Mouse (Mus musculus): ENCODE results near the gene Hcn3. TPM values are rescaled to one million over a fixed set of nuclear protein-coding genes. Genes with fewer than 3 reads are reported as not detected.

Gene Hcn3
- polyA plus RNA-seq (2017; shearing (Covaris generic)) = 2.3 TPM

GRCm38 (mm10) chr3:89159616-89160344 is at the start of gene Hcn3:
Gene Hcn3, minus strand, starts transcription at chr3:89160196.

GRCm38 (mm10) chr3:89202253-89203141 is 42.5 kb upstream of the Hcn3 start, which contains the start of gene Gba:
Gene Gba, plus strand, starts transcription at chr3:89202928.

GRCm38 (mm10) chr3:89183058-89183958 is 23.3 kb upstream of the Hcn3 start, which contains the start of gene Fam189b:
Gene Fam189b, plus strand, starts transcription at chr3:89183143.

GRCm38 (mm10) chr3:89177242-89178106 is 17.5 kb upstream of the Hcn3 start, which contains the start of gene Scamp3:
Gene Scamp3, plus strand, starts transcription at chr3:89177473.

DNA sequence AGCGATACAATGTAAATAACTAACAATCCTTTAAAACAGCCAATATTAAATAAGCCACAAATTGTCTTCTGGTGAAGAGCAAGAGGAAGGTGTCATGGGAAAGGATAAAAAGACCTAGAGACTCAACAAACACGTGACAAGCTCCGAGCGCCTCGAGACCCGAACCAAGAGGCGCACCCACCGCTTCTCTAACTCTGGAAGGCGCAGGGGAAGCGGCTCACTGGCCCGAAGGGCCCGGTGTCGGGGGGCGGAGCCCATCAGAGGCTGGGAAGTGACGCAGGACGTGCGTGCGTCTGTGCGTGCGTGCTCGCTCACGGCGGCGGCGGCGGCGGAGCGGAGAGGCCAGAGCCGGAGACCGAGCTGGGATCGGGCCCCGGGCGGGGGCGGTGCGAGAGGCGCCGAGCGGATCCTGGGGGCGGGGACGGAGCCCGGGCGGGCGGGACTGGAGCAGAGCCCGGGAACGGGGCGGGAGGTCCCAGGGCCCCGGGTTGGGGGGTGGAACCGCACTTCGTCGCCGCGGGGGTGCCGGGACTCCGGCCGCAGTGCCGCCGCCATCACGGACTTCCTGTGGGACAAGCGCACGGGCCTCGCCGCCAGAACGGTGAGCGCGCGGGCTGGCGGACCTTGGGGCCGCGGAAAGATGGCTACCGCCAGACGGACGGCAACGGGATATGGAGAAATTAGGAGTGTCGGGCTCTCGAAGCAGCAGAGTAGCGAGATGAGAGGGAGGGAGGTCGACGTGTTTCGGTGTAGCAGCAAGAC is 4.7 kb upstream of the Hcn3 start, which contains the start of gene Clk2:
TSS of gene Clk2 (plus strand) at position 290 of the 762 bp plus-strand sequence.

DNA sequence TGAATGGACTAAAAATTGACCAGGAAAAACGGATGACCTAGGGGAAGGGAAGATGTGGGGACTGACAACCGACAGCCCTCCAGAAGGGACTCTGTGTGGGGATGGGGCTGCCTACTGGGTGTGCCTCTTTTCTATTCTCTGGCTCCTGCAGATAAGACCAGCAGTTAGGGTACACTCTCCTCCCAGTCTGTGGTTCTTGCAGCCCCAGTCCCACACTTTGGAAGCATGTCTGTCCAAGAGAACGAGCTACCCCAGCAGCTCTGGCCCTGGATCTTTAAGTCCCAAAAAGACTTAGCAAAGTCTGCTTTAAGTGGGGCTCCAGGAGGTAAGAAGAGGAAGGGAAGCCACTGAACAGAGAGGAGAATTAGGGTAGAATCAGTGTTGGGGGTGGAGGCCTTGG is 24.0 kb downstream of the Hcn3 start, which contains the start of gene Pklr:
TSS of gene Pklr (plus strand) at position 185 of the 400 bp plus-strand sequence.

DNA sequence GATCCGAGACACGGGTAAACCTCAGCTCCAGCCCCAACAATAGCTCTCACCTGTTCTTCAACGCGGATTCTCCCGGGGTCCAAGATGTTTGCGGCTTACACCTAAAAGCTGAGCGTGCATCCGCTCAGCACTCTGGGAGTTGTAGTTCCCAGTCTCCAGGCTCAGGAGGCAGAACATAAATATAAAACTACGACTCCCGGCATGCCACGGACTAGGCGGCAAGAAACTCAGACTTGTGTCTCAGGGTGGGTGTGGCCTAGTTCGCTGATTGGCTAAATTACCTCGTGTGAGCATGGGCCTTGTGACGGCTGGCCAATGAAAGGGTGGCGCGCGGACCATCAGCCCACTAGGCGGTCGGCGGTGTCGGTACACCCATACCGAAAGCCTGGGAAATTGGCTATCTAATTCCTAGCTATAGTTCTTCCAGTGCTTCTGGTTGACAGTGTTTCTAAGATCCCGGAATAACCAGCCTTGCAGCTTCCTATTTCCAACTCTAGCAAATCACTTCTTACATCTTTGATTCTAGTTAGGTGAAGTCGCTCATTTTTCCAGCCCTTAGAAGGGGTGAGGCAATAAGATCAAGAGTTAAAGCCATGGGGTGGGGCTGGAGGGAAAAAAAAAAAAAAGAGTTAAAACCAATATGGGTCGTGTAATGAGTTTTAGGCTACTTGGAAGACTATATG is 58.0 kb downstream of the Hcn3 start, which contains the start of gene Fdps:
TSS of gene Fdps (minus strand) at position 148 of the 683 bp plus-strand sequence.

GRCm38 (mm10) chr3:89100811-89101210 is 59.2 kb downstream of the Hcn3 start, which contains the start of gene Gm43738:
Gene Gm43738, minus strand, starts transcription at chr3:89101099.

Other genes starting within 250 kb of the Hcn3 start
- 10.8 TPM for gene Msto1, start 246.2 kb downstream of the Hcn3 start, polyA plus RNA-seq (2017; shearing (Covaris generic))
- gene Ash1l, start 209.6 kb downstream of the Hcn3 start, polyA plus RNA-seq (2017; shearing (Covaris generic)) = 40.8 TPM
- gene Dap3, start 209.0 kb downstream of the Hcn3 start, polyA plus RNA-seq (2017; shearing (Covaris generic)) = 146 TPM
- gene Rusc1, start 66.9 kb downstream of the Hcn3 start, polyA plus RNA-seq (2017; shearing (Covaris generic)) = 55.7 TPM
- gene Gm43738, start 59.1 kb downstream of the Hcn3 start, polyA plus RNA-seq (2017; shearing (Covaris generic)) = not detected
- 69.4 TPM for gene Fdps, start 58.2 kb downstream of the Hcn3 start, polyA plus RNA-seq (2017; shearing (Covaris generic))
- not detected for gene Pklr, start 24.1 kb downstream of the Hcn3 start, polyA plus RNA-seq (2017; shearing (Covaris generic))
- gene Clk2, start 4.6 kb upstream of the Hcn3 start, polyA plus RNA-seq (2017; shearing (Covaris generic)) = 106 TPM
- 217 TPM for gene Scamp3, start 17.3 kb upstream of the Hcn3 start, polyA plus RNA-seq (2017; shearing (Covaris generic))
- 143 TPM for gene Fam189b, start 22.9 kb upstream of the Hcn3 start, polyA plus RNA-seq (2017; shearing (Covaris generic))
- gene Gba, start 42.7 kb upstream of the Hcn3 start, polyA plus RNA-seq (2017; shearing (Covaris generic)) = 72.7 TPM
- 1.5 TPM for gene Thbs3, start 55.0 kb upstream of the Hcn3 start, polyA plus RNA-seq (2017; shearing (Covaris generic))
- gene Mtx1, start 66.9 kb upstream of the Hcn3 start, polyA plus RNA-seq (2017; shearing (Covaris generic)) = 102 TPM
- not detected for gene Muc1, start 68.9 kb upstream of the Hcn3 start, polyA plus RNA-seq (2017; shearing (Covaris generic))
- gene Krtcap2, start 85.8 kb upstream of the Hcn3 start, polyA plus RNA-seq (2017; shearing (Covaris generic)) = 161 TPM
- gene Trim46, start 86.1 kb upstream of the Hcn3 start, polyA plus RNA-seq (2017; shearing (Covaris generic)) = 1.1 TPM
- 74.9 TPM for gene Dpm3, start 99.2 kb upstream of the Hcn3 start, polyA plus RNA-seq (2017; shearing (Covaris generic))
- gene Slc50a1, start 110.4 kb upstream of the Hcn3 start, polyA plus RNA-seq (2017; shearing (Covaris generic)) = 189 TPM
- not detected for gene Efna1, start 120.9 kb upstream of the Hcn3 start, polyA plus RNA-seq (2017; shearing (Covaris generic))
- not detected for gene Efna3, start 162.8 kb upstream of the Hcn3 start, polyA plus RNA-seq (2017; shearing (Covaris generic))
- 0.21 TPM for gene Efna4, start 177.8 kb upstream of the Hcn3 start, polyA plus RNA-seq (2017; shearing (Covaris generic))
- gene Adam15, start 189.8 kb upstream of the Hcn3 start, polyA plus RNA-seq (2017; shearing (Covaris generic)) = 11.3 TPM
- gene Dcst2, start 201.8 kb upstream of the Hcn3 start, polyA plus RNA-seq (2017; shearing (Covaris generic)) = 0.20 TPM
- gene Dcst1, start 205.1 kb upstream of the Hcn3 start, polyA plus RNA-seq (2017; shearing (Covaris generic)) = 0.25 TPM
- 14.2 TPM for gene Zbtb7b, start 234.6 kb upstream of the Hcn3 start, polyA plus RNA-seq (2017; shearing (Covaris generic))
- 0.31 TPM for gene Lenep, start 242.6 kb upstream of the Hcn3 start, polyA plus RNA-seq (2017; shearing (Covaris generic))

Measured in naive thymus-derived CD4-positive, alpha-beta T cell, adult 5 months (primary cell).